Mouse (Mus musculus): ENCODE results near the gene Slc7a5.

GRCm38 (mm10) chr8:121895910-121896309 lies 11.6 kb downstream of the Slc7a5 start:
- TF ChIP-seq CTCF (IDR thresholded peaks at IDR 0.05; ENCODE audit: borderline replicate concordance, extremely low read depth, insufficient read depth, insufficient read length) (no peak), POLR2A (IDR thresholded peaks at IDR 0.05; ENCODE audit: borderline replicate concordance, extremely low read depth, insufficient read depth, insufficient read length, poor library complexity, severe bottlenecking) (no peak)
